Mouse (Mus musculus) left cerebral cortex, adult 6 months (tissue): ENCODE measurements around the gene Il16. TPM values are rescaled to one million over a fixed set of nuclear protein-coding genes. Genes with fewer than 3 reads are reported as not detected.

Experiments used
- long read RNA-seq, 2 experiments: library from polyadenylated mRNA; unstranded; transcript quantifications; one replicate each; pipeline ENCODE4 v2.0.0; 2019 to 2020
- polyA plus RNA-seq: library from polyadenylated mRNA; unstranded; fragments of <200 nt; fragmentation: Nextera tagmentation; gene quantifications from 2 replicates; pipeline ENCODE4 v1.2.3, GENCODE M21; 2021

Gene Il16
- polyA plus RNA-seq: 1.2 and 1.3 TPM in 2 replicates
- long read RNA-seq, experiment 1, transcript Il16-203 (7 exons, 3,183 nt): major isoform, 16 of 18 reads
- long read RNA-seq, experiment 1, partial matches to known transcripts: 1 of 18 reads
- long read RNA-seq, experiment 1, other reads (novel, unspliced or antisense): 1 of 18 reads
- long read RNA-seq, experiment 2, partial matches to known transcripts: 1 of 2 reads
- long read RNA-seq, experiment 2, other reads (novel, unspliced or antisense): 1 of 2 reads

GRCm38 (mm10) chr7:83745413-83746106, at the start of gene Il16:
TSS of gene Il16 (minus strand) at chr7:83745726.

GRCm38 (mm10) chr7:83794705-83795104, 49.2 kb upstream of the Il16 start, which contains the start of gene Cfap161:
TSS of gene Cfap161 (minus strand) at chr7:83794880.

GRCm38 (mm10) chr7:83631828-83632681, 113.5 kb downstream of the Il16 start, which contains the start of gene Stard5:
TSS of gene Stard5 (plus strand) at chr7:83631959.

Other genes with a start within 250 kb of the Il16 start
- 0.11 and 0.23 TPM in 2 replicates for gene Tmc3, start 160.8 kb downstream of the Il16 start, polyA plus RNA-seq
- gene Stard5, start 113.8 kb downstream of the Il16 start, polyA plus RNA-seq: 4.8 and 5.3 TPM in 2 replicates
- gene Cfap161, start 49.2 kb upstream of the Il16 start, polyA plus RNA-seq: 1.3 and 1.7 TPM in 2 replicates
- gene Tlnrd1, start 138.6 kb upstream of the Il16 start, polyA plus RNA-seq: 1.2 and 11.7 TPM in 2 replicates
- 63.6 and 71.4 TPM in 2 replicates for gene Mesd, start 138.7 kb upstream of the Il16 start, polyA plus RNA-seq